Mouse (Mus musculus): ENCODE measurements around the gene Fbxo21.

Fbxo21 gene

GRCm38 (mm10) chr5:117980921-117981320, 4.4 kb downstream of the Fbxo21 start:
- DNase-seq (ENCODE audit: low spot score): no peak

GRCm38 (mm10) chr5:117981943-117982342, 5.4 kb downstream of the Fbxo21 start:
- peak; percentile 38 for DNase-seq (ENCODE audit: low spot score)

- DNase-seq (ENCODE audit: low spot score): no peak
These were observed 9.8 kb downstream of the Fbxo21 start for GRCm38 (mm10) chr5:117986327-117986726.

GRCm38 (mm10) chr5:117987891-117988290, 11.4 kb downstream of the Fbxo21 start:
- DNase-seq (ENCODE audit: low spot score): no peak

GRCm38 (mm10) chr5:117988367-117988766, 11.8 kb downstream of the Fbxo21 start:
- no peak for DNase-seq (ENCODE audit: low spot score)

GRCm38 (mm10) chr5:117989773-117990172, 13.2 kb downstream of the Fbxo21 start:
- DNase-seq (ENCODE audit: low spot score): peak; percentile 16

- DNase-seq (ENCODE audit: low spot score): no peak
These were observed 14.4 kb downstream of the Fbxo21 start for GRCm38 (mm10) chr5:117990957-117991356.

GRCm38 (mm10) chr5:117993550-117993949, 17.0 kb downstream of the Fbxo21 start:
- no peak for DNase-seq (ENCODE audit: low spot score)

GRCm38 (mm10) chr5:117995372-117995901, 18.9 kb downstream of the Fbxo21 start:
- DNase-seq (ENCODE audit: low spot score): no peak

GRCm38 (mm10) chr5:117995911-117996310, 19.4 kb downstream of the Fbxo21 start:
- DNase-seq (ENCODE audit: low spot score): no peak

GRCm38 (mm10) chr5:117996581-117996980, 20.1 kb downstream of the Fbxo21 start:
- DNase-seq (ENCODE audit: low spot score): no peak

- DNase-seq (ENCODE audit: low spot score): no peak
These were observed 21.0 kb downstream of the Fbxo21 start for GRCm38 (mm10) chr5:117997434-117997970.

- DNase-seq (ENCODE audit: low spot score): no peak
These were observed 22.5 kb downstream of the Fbxo21 start for GRCm38 (mm10) chr5:117999061-117999460.

GRCm38 (mm10) chr5:117999584-117999983, 23.1 kb downstream of the Fbxo21 start:
- no peak for DNase-seq (ENCODE audit: low spot score)

GRCm38 (mm10) chr5:118002059-118002458, 25.5 kb downstream of the Fbxo21 start:
- peak; percentile 26 for DNase-seq (ENCODE audit: low spot score)

- DNase-seq (ENCODE audit: low spot score): peak; percentile 35
These were observed 28.1 kb downstream of the Fbxo21 start for GRCm38 (mm10) chr5:118004619-118005018.

GRCm38 (mm10) chr5:118005728-118006127, 29.2 kb downstream of the Fbxo21 start:
- DNase-seq (ENCODE audit: low spot score): no peak

GRCm38 (mm10) chr5:118008344-118008743, 31.8 kb downstream of the Fbxo21 start:
- DNase-seq (ENCODE audit: low spot score): no peak

GRCm38 (mm10) chr5:118010872-118011271, 34.3 kb downstream of the Fbxo21 start:
- no peak for DNase-seq (ENCODE audit: low spot score)

GRCm38 (mm10) chr5:118011796-118012195, 35.3 kb downstream of the Fbxo21 start:
- DNase-seq (ENCODE audit: low spot score): no peak

GRCm38 (mm10) chr5:118015028-118015427, 38.5 kb downstream of the Fbxo21 start:
- DNase-seq (ENCODE audit: low spot score): no peak

- no peak for DNase-seq (ENCODE audit: low spot score)
These were observed 39.1 kb downstream of the Fbxo21 start for GRCm38 (mm10) chr5:118015669-118016068.

- DNase-seq (ENCODE audit: low spot score): no peak
These were observed 41.0 kb downstream of the Fbxo21 start for GRCm38 (mm10) chr5:118017527-118017926.

- no peak for DNase-seq (ENCODE audit: low spot score)
These were observed 43.4 kb downstream of the Fbxo21 start for GRCm38 (mm10) chr5:118019905-118020304.

Measured in lung, postnatal 25 days (tissue).